Mouse (Mus musculus) adrenal gland, postnatal 4 days (tissue): ENCODE measurements at regions not wholly inside any gene's neighbourhood (a gene's known extent, or its start where the extent isn't known, plus 50 kb on each side); places are given as distances from the start of the nearest gene placed in this dataset.

ENCODE experiments used
- DNase-seq, 2 experiments: peaks; one replicate each; pipeline ENCODE4 v3.0.0; 2021 to 2022; ENCODE audit warnings: low spot score in 2 of 2, mixed read lengths in 2 of 2

DNA sequence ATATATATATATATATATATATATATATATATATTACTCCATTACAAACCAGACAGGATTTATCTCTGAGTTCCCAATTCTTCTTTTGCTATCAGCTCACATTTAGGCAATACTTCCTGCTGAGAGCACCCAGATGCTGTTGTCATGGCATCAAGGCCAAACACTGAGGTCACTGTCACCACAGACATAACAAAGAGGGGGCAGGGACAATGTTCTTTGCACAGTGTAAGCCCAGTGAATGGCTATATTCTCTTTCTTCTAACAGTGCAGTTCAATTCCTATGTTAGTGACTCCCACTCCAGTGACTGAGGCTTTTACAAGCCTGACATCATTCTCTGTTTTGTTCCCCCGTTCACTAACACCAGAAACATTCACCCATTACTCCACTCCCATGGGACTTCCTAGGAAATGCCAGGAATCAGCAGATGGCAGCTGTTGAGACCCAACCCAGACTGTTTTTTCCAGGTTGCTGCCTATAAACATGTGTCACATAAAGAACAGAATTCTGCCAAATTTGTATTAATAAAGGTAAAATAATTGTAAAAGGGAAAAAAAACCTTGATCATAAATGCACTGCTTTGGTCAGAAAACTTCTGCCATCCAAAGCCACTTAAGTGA, 289.5 kb downstream of the Slc22a22 start:
- DNase-seq = peak in 1 of 2 experiments; percentile 4

DNA sequence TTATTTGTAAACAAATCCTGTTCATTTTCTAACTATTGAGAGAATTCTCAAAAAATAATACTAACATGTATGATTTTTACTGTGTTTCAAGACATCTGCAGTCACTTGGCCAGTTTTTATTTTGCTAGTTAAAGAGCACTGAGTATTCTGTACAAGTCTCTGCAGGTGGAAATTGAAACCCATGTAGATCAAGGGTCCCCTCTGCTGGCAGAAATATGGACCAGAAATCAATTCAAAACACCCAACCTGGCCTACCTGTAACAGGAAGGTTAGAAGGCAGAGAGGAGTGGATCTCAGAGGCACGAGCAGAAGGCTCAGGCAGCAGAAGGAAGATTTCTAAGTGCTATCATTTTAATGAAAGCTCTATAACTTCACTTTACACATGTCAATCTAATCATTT, 298.3 kb downstream of the Slc22a22 start:
- DNase-seq = no peak

DNA sequence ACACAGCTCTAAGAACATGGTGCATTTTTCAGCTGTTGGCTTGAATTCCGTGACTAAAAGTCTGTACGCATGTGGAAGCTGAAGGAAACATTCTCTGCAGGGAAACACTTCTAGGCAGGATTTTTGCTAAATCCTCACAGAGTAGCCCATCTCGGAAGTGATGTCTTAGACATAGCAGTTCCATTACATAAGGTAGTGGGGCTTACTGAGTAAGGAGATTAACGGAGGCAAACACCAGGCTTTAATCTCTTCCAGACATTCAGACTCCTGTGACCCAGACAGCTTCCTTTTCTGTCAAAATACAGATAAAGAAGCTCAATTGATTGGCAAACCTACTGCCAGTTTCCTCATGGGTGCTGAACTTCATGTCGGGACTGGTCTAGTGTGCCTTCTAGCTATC, 304.7 kb downstream of the Slc22a22 start:
- DNase-seq = no peak

DNA sequence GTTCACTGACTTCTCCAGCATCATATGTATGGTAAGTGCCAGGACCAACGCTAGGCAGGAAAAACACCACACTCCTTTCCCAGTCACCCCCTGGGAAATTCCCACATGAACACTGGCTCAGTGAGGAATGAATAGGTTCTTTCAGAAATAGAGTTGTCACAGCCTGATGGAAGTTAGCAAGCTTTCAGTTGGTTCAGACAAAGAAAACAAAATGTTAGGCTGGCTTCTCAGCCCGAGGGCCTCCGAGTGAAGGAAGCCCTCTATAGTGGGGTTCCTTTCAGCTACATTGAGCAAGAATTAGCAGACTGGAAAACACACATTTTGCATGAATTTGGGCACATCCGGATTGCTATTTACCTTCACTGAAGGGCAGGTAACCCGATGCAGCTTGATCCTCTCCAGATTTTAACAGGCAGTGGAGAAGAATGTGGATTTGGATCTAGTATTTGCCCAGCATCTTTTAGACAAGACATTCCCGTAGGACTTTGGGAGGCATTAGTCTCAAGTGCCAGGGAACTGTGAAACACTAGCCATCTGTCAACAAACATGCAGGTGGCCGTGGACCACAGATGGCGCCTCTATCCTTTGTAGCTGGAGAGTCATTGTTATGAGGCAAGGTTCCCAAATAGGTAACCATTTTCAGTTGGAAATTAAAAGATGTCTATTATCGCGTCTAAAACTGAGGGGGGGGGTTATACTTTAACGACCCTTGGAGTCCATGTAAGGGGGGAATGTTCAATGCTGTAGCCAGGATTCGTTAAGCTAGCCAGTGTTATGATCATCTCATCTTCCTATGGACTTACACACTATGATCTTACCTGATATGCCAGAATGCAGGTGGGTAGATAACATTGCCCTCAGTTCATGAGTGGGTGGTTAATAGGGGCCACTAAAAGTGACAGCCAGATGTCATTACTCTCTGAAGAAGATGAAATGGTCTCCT, 314.8 kb downstream of the Slc22a22 start:
- no peak for DNase-seq

DNA sequence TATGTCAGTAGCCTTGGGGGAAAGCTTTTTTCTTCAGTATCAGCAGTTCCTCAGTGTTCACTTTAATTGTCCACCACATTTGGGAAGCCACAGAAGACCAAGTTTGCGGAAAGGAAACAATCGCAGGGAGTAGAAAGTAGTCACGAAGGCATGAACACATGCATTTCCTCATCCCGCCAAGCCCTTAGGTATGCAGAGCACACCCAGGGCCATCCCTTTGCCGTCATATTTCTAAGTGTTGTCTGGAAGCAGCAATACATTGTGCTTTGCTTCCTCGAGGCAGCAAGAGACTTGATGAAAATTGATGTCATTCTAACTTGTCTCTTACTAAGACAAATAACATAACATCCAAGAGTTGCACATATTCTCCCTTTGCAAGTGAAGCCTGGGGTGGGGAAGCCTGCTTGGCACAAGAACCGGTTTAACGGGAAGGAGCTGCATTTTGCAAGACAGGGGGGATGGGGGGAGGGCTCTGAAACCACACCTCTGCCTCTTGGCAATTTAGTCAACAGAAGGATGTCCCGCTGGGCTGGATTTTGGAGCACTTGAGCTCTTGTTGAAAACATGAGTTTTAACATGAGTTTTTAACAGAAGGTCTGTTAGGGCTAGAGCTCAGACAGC, 337.2 kb downstream of the Slc22a22 start:
- no peak for DNase-seq

DNA sequence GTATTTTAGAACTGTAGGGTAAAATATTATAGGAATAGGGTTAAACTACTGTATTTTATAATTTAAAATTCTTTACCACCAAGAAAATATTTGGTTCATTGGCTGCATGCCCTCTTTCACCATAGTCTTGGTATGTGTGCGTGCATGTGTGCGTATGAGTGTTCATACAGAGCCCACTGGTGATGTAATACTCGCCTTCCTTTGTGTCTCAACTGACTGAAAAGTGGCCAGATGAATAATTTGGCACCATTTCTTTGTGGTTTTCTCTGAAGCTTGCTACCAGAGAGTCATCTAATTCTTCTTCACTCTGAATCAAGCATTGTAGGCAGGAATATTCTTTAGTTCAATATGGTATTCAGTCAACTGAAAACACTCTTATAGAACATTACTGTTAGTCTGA, 372.7 kb downstream of the Slc22a22 start:
- no peak for DNase-seq

DNA sequence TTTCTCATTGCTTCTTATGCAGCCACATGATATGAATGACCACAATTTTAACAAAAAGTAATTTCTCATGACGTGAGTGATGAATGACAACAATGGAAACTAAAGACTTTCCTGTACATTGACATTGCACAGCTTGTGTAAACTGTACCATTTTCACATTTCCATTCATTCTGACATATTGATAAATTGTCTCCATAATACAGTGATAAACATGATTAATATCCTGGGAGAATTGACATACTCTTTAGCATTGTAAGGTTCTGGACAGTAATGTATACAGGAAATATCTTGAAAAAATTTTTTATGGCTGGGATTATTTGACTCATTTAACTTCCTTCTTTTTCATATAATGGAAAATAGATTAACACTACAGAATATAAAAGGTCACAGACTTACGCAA, 380.1 kb downstream of the Slc22a22 start:
- no peak for DNase-seq

DNA sequence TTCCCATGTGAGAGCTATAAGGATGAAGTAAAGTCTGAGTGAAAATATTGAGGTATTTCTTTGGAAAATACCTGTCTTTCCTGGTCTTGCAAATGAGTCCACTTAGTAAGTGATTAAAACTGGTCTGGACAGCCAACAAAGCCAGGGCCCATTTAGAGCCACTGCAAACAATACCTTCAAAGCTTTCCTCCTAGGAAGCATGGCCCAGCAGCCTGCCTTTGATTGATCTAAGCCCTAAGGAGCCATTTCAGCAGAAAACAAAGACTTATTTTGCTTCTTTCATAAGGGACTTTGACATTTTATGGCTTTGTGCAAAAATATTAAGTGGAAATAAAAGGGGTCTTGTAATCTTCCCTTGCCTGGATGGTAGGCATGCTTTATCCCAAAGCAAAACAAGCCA, 397.6 kb downstream of the Slc22a22 start:
- DNase-seq = no peak

DNA sequence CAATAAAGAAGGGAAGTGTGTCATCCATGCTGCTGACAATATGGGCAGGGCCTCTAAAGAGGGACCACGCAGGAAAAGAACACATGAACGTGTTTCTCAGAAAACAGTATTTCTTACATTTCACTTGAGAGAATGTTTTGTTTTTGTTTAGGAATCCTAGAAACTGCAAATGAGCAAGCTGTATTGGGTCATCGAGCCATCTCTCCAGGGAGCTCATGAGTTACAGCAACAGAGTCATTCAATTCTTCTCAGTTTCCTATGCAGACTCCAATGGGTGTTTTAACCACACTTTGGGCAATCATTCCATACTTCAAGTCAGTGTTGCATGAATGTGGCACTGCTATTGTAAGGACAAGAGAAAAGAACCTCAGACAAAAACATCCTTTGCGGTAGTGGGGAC, 403.6 kb downstream of the Slc22a22 start:
- DNase-seq = no peak

DNA sequence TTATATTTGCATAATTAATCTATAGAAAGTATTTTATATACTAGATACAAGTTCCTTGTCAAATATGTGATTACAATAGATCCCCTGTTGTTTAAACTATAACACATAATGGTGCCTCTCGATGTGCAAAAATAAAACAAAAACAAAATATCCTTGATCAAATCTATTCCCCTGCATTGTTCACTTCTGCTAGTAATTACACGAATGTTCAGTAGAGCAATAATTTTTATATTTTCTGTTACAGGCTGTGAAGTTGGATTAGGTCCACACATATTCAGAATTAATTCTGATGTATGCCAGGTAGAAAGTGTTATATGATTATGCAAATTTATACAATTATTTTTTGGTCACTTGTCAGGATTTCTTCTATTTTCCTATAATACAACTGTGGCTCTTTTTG, 415.9 kb downstream of the Slc22a22 start:
- DNase-seq = no peak

DNA sequence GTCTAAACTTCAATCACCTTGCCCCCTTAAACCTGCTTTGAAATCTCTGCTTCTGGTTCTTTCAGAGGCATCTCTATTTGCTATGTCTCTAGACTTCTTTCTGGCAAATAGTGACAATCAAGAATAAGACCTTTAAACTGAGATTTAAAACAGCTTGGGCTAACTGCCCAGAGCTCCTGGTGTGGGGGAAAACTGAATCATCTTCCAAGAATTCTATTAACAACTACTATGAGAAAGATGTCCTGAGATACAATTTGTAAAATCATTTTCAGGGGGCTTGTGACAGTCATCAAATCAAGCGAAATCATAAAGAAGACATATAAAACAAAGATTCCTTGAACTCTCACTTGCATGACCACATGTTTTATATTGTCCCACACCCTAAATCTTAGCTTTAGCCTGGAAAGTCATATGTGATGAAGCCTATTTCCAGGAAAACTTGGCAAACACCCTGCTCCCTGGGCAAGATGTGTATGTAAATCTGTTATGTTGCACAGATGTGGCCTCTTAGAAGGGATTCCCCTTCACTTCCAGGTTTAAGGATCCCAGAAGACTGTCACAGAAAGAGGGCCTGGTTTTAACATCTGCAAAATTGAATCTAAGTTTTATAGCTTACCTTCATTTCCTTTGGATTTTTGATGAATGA, 417.8 kb downstream of the Slc22a22 start:
- no peak for DNase-seq

DNA sequence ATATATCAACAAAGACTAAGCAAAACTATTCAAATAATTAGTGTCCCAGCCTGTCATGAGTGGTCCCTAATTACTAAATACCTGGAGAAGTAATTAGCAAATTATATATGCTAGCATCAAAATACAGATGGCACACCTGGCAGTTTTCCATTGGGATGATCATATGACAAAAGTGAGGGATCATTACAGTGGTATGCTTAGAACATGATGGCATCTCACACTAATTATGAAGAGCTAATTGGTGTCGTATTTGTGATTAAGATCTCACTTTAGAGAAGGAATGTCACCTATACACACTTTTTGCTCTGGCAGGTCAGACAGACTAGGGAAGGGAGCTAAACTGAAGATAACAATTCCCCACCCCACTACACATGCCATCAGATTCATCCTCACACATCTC, 425.1 kb downstream of the Slc22a22 start:
- DNase-seq = no peak

DNA sequence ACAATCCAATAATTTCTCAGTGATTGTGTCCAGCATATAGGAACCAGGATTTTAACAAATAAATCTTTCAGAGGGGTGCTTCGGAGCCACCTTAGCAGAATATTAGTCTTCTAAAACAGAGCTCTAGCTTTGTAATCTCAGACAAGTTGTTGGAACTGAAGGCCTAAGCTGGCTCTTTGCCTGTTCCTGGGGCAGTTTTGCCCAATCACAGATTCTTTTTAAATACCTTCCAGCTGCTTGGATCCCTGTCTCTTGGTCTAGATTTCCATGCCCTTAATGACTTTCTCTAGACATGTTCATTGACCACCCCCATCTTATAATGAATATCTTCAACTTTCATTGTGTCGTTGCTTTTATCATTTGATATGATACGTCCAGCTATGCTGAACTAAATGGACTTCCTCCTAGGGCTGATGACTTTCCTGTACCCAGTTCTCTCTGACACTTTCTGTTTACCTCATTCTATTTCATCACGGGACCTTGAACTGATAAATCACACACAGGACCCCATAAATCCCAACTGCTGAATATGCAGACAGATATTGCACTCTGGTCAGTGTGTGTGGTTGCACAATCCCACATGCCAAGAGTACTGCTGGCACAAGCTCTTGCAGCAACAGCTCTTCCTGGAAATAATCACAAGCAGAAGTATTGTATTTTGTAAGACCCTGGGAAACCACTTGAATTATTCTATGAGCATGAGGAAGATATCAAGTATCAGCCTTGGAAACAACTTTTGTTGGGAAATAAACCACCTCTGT, 440.4 kb downstream of the Slc22a22 start:
- no peak for DNase-seq

DNA sequence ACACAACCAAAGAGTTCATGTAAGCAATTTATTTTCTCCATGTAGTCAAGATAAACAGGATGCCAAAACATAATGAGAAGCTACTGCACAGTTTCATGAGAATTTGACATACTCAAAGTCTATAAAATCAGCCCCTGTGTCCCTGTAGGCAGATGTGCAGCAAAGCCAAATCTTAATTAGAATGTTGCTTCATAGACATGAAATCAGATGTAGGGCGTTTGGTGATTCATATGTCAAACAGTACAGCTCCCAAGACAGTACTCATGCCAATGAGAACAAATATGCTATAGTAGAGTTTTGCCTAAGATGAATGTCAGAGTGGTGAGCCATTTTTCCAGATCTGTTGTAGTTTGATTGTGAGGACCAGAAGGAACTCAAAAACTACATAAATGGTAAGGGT, 444.4 kb downstream of the Slc22a22 start:
- DNase-seq = no peak
